Mouse (Mus musculus) thymus, adult 2 months (tissue): ENCODE results near the gene Sorbs2. TPM values are rescaled to one million over a fixed set of nuclear protein-coding genes. Genes with fewer than 3 reads are reported as not detected.

Experiments used
- DNase-seq: peaks from one replicate; pipeline ENCODE4 v3.0.0; 2021
- H3K27ac ChIP-seq: fragments of 200-500 bp; 2 replicates; pipeline ENCODE4 v1.5.1; 2012; ENCODE audit warnings: low read length, control low read depth; ENCODE audit not compliant: control insufficient read depth, insufficient read depth
- H3K27me3 ChIP-seq: fragments of 200-500 bp; 2 replicates; pipeline ENCODE4 v1.6.1; 2012; ENCODE audit warnings: mild to moderate bottlenecking, low read length, moderate library complexity, mixed read lengths; ENCODE audit not compliant: control insufficient read depth, insufficient read depth
- H3K36me3 ChIP-seq: fragments of 200-500 bp; 2 replicates; pipeline ENCODE4 v1.6.1; 2012; ENCODE audit warnings: mild to moderate bottlenecking, low read length, moderate library complexity; ENCODE audit not compliant: control insufficient read depth, insufficient read depth
- H3K4me1 ChIP-seq: fragments of 200-500 bp; replicated peaks from 2 replicates; pipeline ENCODE4 v1.6.1; 2012; ENCODE audit warnings: low read length; ENCODE audit not compliant: control insufficient read depth, insufficient read depth
- H3K4me3 ChIP-seq: fragments of 200-500 bp; 2 replicates; pipeline ENCODE4 v1.5.1; 2012; ENCODE audit warnings: mild to moderate bottlenecking, low read length, control low read depth, moderate library complexity; ENCODE audit not compliant: control insufficient read depth, insufficient read depth
- CTCF ChIP-seq: fragments of 200-500 bp; IDR thresholded peaks from 2 replicates; pipeline ENCODE4 v1.5.1; 2012; ENCODE audit warnings: mild to moderate bottlenecking, control low read depth, low read length, moderate library complexity, borderline replicate concordance; ENCODE audit not compliant: control insufficient read depth, poor library complexity, insufficient read depth; ENCODE audit errors: extremely low read depth
- POLR2A ChIP-seq: fragments of 200-500 bp; IDR thresholded peaks from 2 replicates; pipeline ENCODE4 v1.6.1; 2012; ENCODE audit warnings: mild to moderate bottlenecking, low read length, control low read depth, moderate library complexity; ENCODE audit not compliant: control insufficient read depth, poor library complexity, insufficient read depth; ENCODE audit errors: extremely low read depth
- WGBS: fragments of 180-500 bp; shearing (Covaris S2); methylation state at CpG from one replicate; pipeline ENCODE4 v1.1.7; 2018; 5-methylcytosine and 5-hydroxymethylcytosine counted together
- polyA plus RNA-seq: library from polyadenylated mRNA; depleted of rRNA; stranded (reverse); fragments of >200 nt; gene quantifications from 2 replicates; pipeline ENCODE4 v1.2.3, GENCODE M21; 2012

Sorbs2 gene
- polyA plus RNA-seq, 1 experiment: 9.0 TPM

DNA sequence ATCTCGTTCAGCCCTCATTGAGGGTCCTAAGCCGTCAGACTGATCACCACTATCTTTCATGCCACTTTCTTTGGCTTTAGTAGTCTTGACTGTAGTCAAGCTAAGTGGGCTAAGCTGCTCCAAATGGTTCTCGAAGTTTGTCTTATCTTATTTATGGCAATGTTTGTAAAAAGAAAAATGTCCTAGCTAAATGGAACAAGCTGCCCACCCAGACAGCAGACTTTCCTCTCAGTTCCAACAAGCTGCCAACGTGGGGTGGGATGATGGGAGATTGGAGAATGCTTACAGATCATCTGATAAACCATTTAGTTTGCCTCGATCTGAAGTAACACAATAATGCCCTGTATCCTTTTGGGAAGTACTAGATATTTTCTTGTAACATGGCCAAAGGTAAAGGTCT is 223.2 kb downstream of the Sorbs2 start:
- no peak overlapping the region for H3K4me3 ChIP-seq
- H3K4me1 ChIP-seq: no peaks in the 10 kb centered on the region
- DNase-seq: no peak
- H3K36me3 ChIP-seq: no peaks in the 10 kb centered on the region
- no peaks in the 10 kb centered on the region for H3K27me3 ChIP-seq
- H3K27ac ChIP-seq: no peak overlapping the region
- WGBS: 85% methylated on average over 5 of the region's 5 CpGs
- TF ChIP-seq CTCF (no peak), POLR2A (no peak)

DNA sequence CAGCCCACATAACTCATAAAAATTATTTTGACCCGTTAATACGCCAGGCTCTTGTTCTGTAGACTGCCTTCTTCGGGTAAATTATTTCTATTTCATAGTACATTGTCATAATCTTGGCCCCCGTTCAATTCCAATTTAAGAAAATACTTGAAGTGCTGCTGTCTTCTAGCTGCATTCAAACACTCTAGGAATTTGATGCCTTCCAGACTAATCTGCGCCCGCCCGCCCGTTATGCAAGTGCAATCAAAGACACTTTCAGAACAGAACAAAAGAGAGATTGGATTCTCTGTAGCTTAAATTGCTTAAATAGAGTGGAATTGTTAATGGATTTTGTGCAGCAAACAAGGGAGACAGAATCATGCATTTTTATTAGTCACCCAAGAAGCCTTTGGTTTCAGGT is 226.5 kb downstream of the Sorbs2 start:
- no peak overlapping the region for H3K27ac ChIP-seq
- no peak for TF ChIP-seq POLR2A
- no peak for TF ChIP-seq CTCF
- H3K4me3 ChIP-seq: no peak overlapping the region
- H3K4me1 ChIP-seq: no peaks in the 10 kb centered on the region
- no peaks in the 10 kb centered on the region for H3K36me3 ChIP-seq
- DNase-seq: no peak
- WGBS: 97% methylated on average over 8 of the region's 8 CpGs
- H3K27me3 ChIP-seq: no peaks in the 10 kb centered on the region

DNA sequence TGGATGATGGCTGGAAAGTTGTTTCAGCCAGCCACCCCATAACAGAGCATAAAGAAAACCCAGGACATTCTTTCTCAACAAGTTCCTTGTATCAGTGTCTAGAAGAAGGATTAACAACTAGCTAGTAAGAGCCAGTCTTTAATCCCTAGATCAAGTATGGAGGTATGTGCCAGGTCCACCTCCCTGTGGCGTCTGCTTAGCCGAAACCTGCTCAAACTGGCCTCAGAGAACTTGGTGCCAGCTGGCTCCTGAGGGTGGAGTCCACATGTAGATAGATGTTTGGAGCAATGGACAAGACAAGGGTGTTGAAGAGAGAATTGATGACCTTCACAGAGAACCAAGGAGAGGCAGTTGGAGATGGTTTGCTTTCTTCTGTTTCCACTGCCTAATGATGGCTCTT is 229.7 kb downstream of the Sorbs2 start:
- 97% methylated on average over 2 of the region's 2 CpGs for WGBS
- no peak for TF ChIP-seq POLR2A
- no peak for TF ChIP-seq CTCF
- Histone ChIP-seq H3K36me3 (no peaks in the 10 kb centered on the region), H3K27ac (no peak overlapping the region), H3K4me3 (no peak overlapping the region), H3K27me3 (no peaks in the 10 kb centered on the region), H3K4me1 (no peaks in the 10 kb centered on the region)
- no peak for DNase-seq

DNA sequence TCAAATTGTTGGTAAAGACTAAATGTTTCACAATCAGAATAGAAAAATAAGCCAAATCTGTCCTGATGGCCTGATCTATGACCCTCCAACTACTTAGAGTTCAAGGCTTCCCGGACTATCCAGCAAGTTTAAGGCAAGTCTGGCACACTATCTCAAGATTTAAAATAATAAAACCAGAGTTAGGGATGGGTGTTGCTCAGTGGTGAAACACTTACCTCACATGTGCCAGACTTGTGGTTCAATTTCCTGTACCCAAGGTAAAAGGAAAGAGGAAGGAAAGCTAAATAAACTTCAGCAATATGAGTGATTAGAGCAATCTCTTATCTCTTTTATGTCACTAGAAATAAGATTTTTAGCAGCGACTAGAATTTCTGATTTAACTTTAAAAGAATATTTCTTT is 235.7 kb downstream of the Sorbs2 start:
- 74% methylated on average over 2 of the region's 2 CpGs for WGBS

DNA sequence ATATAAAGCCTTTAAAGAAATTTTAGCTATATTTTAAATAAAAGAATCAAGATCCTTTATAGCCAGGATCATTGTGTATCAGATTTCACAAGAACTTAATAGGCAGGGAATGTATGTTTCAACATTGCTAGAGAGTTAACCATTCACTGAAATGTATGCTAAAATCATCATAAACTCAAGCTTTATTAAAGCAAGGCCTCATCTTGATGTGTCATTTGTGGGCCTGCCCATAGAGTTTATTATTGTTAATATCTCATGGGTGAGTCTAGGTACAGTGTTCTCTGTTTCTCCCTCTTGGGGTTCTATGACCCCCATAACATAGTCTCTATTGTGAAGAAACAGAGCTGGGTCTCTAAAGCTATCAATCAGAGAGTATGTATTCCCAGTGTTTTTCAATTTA is 236.2 kb downstream of the Sorbs2 start:
- TF ChIP-seq CTCF (no peak), POLR2A (no peak)
- Histone ChIP-seq H3K4me3 (no peak overlapping the region), H3K27me3 (no peaks in the 10 kb centered on the region), H3K27ac (no peak overlapping the region), H3K4me1 (no peaks in the 10 kb centered on the region), H3K36me3 (no peaks in the 10 kb centered on the region)
- DNase-seq: no peak

More for the DNA sequence above, 235.7 kb downstream of the Sorbs2 start:
- Histone ChIP-seq H3K4me3 (no peak overlapping the region), H3K27me3 (no peaks in the 10 kb centered on the region), H3K27ac (no peak overlapping the region), H3K36me3 (no peaks in the 10 kb centered on the region), H3K4me1 (no peaks in the 10 kb centered on the region)
- no peak for DNase-seq
- TF ChIP-seq POLR2A (no peak), CTCF (no peak)

DNA sequence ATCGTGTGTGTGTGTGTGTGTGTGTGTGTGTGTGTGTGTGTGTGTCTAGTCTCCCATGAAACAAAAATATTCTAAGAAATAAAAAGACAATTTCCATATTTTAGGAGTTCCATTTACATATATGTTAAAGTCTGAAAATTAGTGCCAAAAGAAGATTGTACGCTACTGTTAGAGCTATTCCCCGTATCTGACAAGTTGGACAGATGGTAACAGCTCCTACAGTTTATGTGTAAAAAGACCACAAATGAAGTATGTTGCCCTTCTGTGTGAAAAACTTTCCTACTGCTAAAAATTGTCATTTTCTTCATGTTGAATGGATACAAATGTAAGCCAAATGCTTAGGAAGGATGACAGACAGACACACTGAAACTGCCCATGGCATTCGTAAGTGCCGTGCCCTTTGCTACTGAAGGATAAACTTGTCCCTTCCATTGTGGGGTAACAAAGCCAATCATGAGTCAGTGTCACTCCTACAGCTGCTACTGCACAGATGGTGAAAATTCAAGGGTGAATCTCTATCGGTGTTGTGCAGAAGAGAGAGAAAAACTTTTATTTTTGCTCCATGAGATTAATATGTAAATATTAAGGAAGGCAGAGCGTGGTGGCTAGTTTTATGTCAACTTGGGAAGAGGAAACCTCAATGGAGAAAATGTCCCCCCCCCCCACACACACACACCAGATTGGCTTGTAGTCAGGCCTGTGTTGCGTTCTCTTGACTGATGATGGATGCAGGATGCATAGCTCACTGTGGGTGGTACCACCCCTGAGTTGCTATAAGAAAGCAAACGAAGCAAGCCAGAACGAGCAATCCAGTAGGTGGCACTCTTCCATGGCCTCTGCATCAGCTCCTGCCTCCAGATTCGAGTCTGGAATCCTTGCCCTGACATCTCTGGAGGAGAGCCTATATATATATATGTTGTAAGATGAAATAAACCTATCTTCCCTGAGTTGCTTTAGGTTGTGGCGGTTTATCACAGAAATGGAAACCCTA is 244.2 kb downstream of the Sorbs2 start:
- no peak for TF ChIP-seq CTCF
- TF ChIP-seq POLR2A: no peak
- Histone ChIP-seq H3K4me1 (no peaks in the 10 kb centered on the region), H3K27me3 (no peaks in the 10 kb centered on the region), H3K36me3 (no peaks in the 10 kb centered on the region), H3K27ac (no peak overlapping the region), H3K4me3 (no peak overlapping the region)
- no peak for DNase-seq
- WGBS: 73% methylated on average over 12 of the region's 12 CpGs

DNA sequence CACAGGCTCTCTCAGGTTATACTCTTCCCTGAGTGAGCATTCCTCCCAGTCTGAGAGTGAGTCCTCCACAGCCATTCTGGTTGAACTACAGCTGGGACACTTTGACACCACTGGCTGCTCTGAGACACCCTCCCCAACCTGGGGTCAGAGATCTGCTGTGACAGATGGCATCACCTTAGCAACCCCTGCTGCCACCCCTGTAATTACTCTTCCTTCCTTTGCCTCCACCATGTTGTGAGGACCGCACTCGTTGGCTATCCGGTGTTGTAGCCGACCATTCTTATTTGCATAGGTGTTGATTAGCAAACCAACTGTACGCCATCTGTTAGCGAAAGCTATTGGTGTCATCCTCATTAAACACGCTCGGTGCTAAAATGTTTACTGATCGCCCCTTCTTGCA is 247.9 kb downstream of the Sorbs2 start:
- no peak for DNase-seq
- Histone ChIP-seq H3K27ac (no peak overlapping the region), H3K27me3 (no peaks in the 10 kb centered on the region), H3K36me3 (no peaks in the 10 kb centered on the region), H3K4me3 (no peak overlapping the region), H3K4me1 (no peaks in the 10 kb centered on the region)
- WGBS: 97% methylated on average over 9 of the region's 9 CpGs
- TF ChIP-seq CTCF (no peak), POLR2A (no peak)
